ENCODE assay signal across 13 mouse cellular contexts in genomic region chr10:42245256-42245601, GRCm38 (mm10). TPM values are rescaled to one million over a fixed set of nuclear protein-coding genes. Genes with fewer than 3 reads are reported as not detected.
DNase-seq lines count a peak whose midpoint lies in the region; ATAC-seq and TF ChIP-seq lines count a peak whose summit lies in the region.
"Had no signal": no experiment of that assay in that cellular context is flagged by ENCODE, and none has a peak within 500 bp of the region (broad histone marks: within the 10 kb centered on the region; RNA-seq: fewer than 3 reads in every experiment).

No protein-coding gene starts in this region.

- no peak overlapping the region for H3K4me3 ChIP-seq in heart, embryonic 12.5 days
- H3K4me3 ChIP-seq in MEL (ENCODE audit: control insufficient read depth in 1 of 2, insufficient read depth in 1 of 2, low read depth in 2 of 2, low read length in 2 of 2) = no peak overlapping the region
- peak overlapping the region; percentile 23 for H3K4me3 ChIP-seq in liver, embryonic 13.5 days (replicated peaks)
- H3K4me3 ChIP-seq in intestine, embryonic 15.5 days (replicated peaks) = no peak overlapping the region
- H3K4me3 ChIP-seq: forebrain, embryonic 15.5 days had no signal

- H3K9ac ChIP-seq in heart, embryonic 12.5 days = no peak overlapping the region
- H3K9ac ChIP-seq in MEL (ENCODE audit: control insufficient read depth, low read depth, low read length, poor library complexity, severe bottlenecking) = peak overlapping the region; percentile 27
- H3K9ac ChIP-seq in liver, embryonic 13.5 days = peak overlapping the region; percentile 76
- H3K9ac ChIP-seq in intestine, embryonic 15.5 days = no peak overlapping the region
- H3K9ac ChIP-seq: forebrain, embryonic 15.5 days had no signal

- H3K79me2 ChIP-seq in MEL (ENCODE audit: control insufficient read depth, insufficient read depth, low read length, poor library complexity) = peaks cover 28% of the 10 kb centered on the region

- H3K4me1 ChIP-seq in heart, embryonic 12.5 days (replicated peaks) = peaks cover 73% of the 10 kb centered on the region
- peaks cover 45 to 58% of the 10 kb centered on the region in 2 experiments for H3K4me1 ChIP-seq in MEL (ENCODE audit: control insufficient read depth in 1 of 2, insufficient read depth in 2 of 2, low read length in 2 of 2)
- peaks cover 99% of the 10 kb centered on the region for H3K4me1 ChIP-seq in liver, embryonic 13.5 days (replicated peaks)
- peaks cover 21% of the 10 kb centered on the region for H3K4me1 ChIP-seq in intestine, embryonic 15.5 days (replicated peaks)

- H3K36me3 ChIP-seq in heart, embryonic 12.5 days = no peaks in the 10 kb centered on the region
- H3K36me3 ChIP-seq in MEL (ENCODE audit: control insufficient read depth in 1 of 2, insufficient read depth in 2 of 2, low read length in 2 of 2) = peaks cover 3 to 66% of the 10 kb centered on the region in 2 experiments; a peak in 3 of 4 replicates
- peaks cover 58% of the 10 kb centered on the region for H3K36me3 ChIP-seq in liver, embryonic 13.5 days
- H3K36me3 ChIP-seq in intestine, embryonic 15.5 days = no peaks in the 10 kb centered on the region
- H3K36me3 ChIP-seq: forebrain, embryonic 15.5 days had no signal

- H3K9me3 ChIP-seq in heart, embryonic 12.5 days (replicated peaks) = no peaks in the 10 kb centered on the region
- H3K9me3 ChIP-seq in MEL (replicated peaks; ENCODE audit: insufficient read depth, low read length) = no peaks in the 10 kb centered on the region
- no peaks in the 10 kb centered on the region for H3K9me3 ChIP-seq in liver, embryonic 13.5 days (replicated peaks)
- H3K9me3 ChIP-seq in intestine, embryonic 15.5 days = no peaks in the 10 kb centered on the region
- H3K9me3 ChIP-seq: forebrain, embryonic 15.5 days had no signal

- no peak for TF ChIP-seq EP300 in MEL (IDR thresholded peaks at IDR 0.05; ENCODE audit: low read depth in 1 of 2, low read length in 2 of 2)

- TF ChIP-seq CTCF in MEL (IDR thresholded peaks at IDR 0.05 in 2 of 3, conservative IDR thresholded peaks at IDR 0.05 in 1 of 3; ENCODE audit: control insufficient read depth in 1 of 3, insufficient read depth in 1 of 3, low read depth in 2 of 3, low read length in 3 of 3, poor library complexity in 1 of 3, severe bottlenecking in 1 of 3) = no peak

- no peak overlapping the region for H3K4me2 ChIP-seq in heart, embryonic 12.5 days
- peak overlapping the region; percentile 61 for H3K4me2 ChIP-seq in liver, embryonic 13.5 days
- H3K4me2 ChIP-seq in intestine, embryonic 15.5 days (replicated peaks) = no peak overlapping the region
- H3K4me2 ChIP-seq: forebrain, embryonic 15.5 days had no signal

- WGBS in heart, embryonic 12.5 days = 84% methylated on average over 3 of the region's 3 CpGs
- 63% methylated on average over 3 of the region's 3 CpGs for WGBS in liver, embryonic 13.5 days (ENCODE audit: insufficient replicate concordance)
- WGBS in intestine, embryonic 15.5 days = 89% methylated on average over 3 of the region's 3 CpGs

- TF ChIP-seq RAD21 in MEL (IDR thresholded peaks at IDR 0.05; ENCODE audit: low read depth, low read length) = no peak

- intact Hi-C loops in heart, postnatal 14 days (cut with DNase I) = no loop called here

- no peaks in the 10 kb centered on the region for H3K27me3 ChIP-seq in heart, embryonic 12.5 days (replicated peaks)
- H3K27me3 ChIP-seq in MEL (ENCODE audit: control insufficient read depth in 1 of 2, insufficient read depth in 2 of 2, low read length in 2 of 2) = no peaks in the 10 kb centered on the region
- H3K27me3 ChIP-seq in liver, embryonic 13.5 days = no peaks in the 10 kb centered on the region
- H3K27me3 ChIP-seq in intestine, embryonic 15.5 days (replicated peaks) = no peaks in the 10 kb centered on the region
- H3K27me3 ChIP-seq: forebrain, embryonic 15.5 days; Patski had no signal

- DNase-seq in cerebellum, adult 11-12 months = peak; percentile 45
- no peak for DNase-seq in cerebellum, adult 18-20 months
- DNase-seq in heart, postnatal 14 days = no peak
- DNase-seq in MEL (ENCODE audit: low read depth, low spot score) = no peak
- no peak for DNase-seq in liver, embryonic 13.5 days
- no peak for DNase-seq in adrenal gland, postnatal 25 days
- DNase-seq: gastrocnemius, postnatal 10 days; heart, postnatal 10 days had no signal

- no peak for ATAC-seq in heart, embryonic 12.5 days (ENCODE audit: insufficient number of reproducible peaks, low FRiP score)
- no peak for ATAC-seq in liver, embryonic 13.5 days (ENCODE audit: low read depth)
- no peak for ATAC-seq in intestine, embryonic 15.5 days
- ATAC-seq: forebrain, embryonic 15.5 days; inflammation-experienced regulatory T-cells, adult 6 months; Patski had no signal

- peak overlapping the region; percentile 28; the same call in 1 of the 2 replicates for H3K27ac ChIP-seq in heart, embryonic 12.5 days (ENCODE audit: poor library complexity, severe bottlenecking)
- H3K27ac ChIP-seq in MEL (ENCODE audit: control insufficient read depth, low read depth, low read length) = peak overlapping the region; percentile 83
- peak overlapping the region; percentile 99 for H3K27ac ChIP-seq in liver, embryonic 13.5 days
- H3K27ac ChIP-seq in intestine, embryonic 15.5 days = no peak overlapping the region
- H3K27ac ChIP-seq: forebrain, embryonic 15.5 days had no signal

- no peak for TF ChIP-seq POLR2A in MEL (IDR thresholded peaks at IDR 0.05; ENCODE audit: control insufficient read depth in 1 of 2, insufficient read depth in 1 of 2, low read depth in 1 of 2, low read length in 2 of 2, poor library complexity in 1 of 2)

TF ChIP-seq in MEL, 35 proteins besides CTCF, POLR2A, EP300 and RAD21:
- TF ChIP-seq SIN3A (IDR thresholded peaks at IDR 0.05; ENCODE audit: low read length) = no peak
- no peak for TF ChIP-seq UBTF (IDR thresholded peaks at IDR 0.05; ENCODE audit: borderline replicate concordance, insufficient read depth, low read depth, low read length)
- no peak for TF ChIP-seq MAZ (IDR thresholded peaks at IDR 0.05; ENCODE audit: low read depth, low read length)
- TF ChIP-seq MAX (IDR thresholded peaks at IDR 0.05; ENCODE audit: low read length) = no peak
- no peak for TF ChIP-seq MAFK (IDR thresholded peaks at IDR 0.05; ENCODE audit: borderline replicate concordance, low read depth, low read length)
- TF ChIP-seq ZC3H11A (IDR thresholded peaks at IDR 0.05; ENCODE audit: low read depth, low read length) = no peak
- TF ChIP-seq MXI1 (IDR thresholded peaks at IDR 0.05; ENCODE audit: low read depth, low read length) = no peak
- no peak for TF ChIP-seq KAT2A (conservative IDR thresholded peaks at IDR 0.05; ENCODE audit: low read depth, low read length)
- no peak for TF ChIP-seq CHD1 (IDR thresholded peaks at IDR 0.05; ENCODE audit: low read depth, low read length)
- TF ChIP-seq SMC3 (IDR thresholded peaks at IDR 0.05; ENCODE audit: low read depth, low read length) = no peak
- no peak for TF ChIP-seq USF2 (IDR thresholded peaks at IDR 0.05; ENCODE audit: borderline replicate concordance in 1 of 2, insufficient read depth in 1 of 2, low read depth in 1 of 2, low read length in 2 of 2)
- TF ChIP-seq GATA1 (IDR thresholded peaks at IDR 0.05; ENCODE audit: low read depth, low read length) = no peak
- no peak for TF ChIP-seq E2F4 (IDR thresholded peaks at IDR 0.05; ENCODE audit: borderline replicate concordance, low read depth, low read length)
- TF ChIP-seq TAL1 (IDR thresholded peaks at IDR 0.05; ENCODE audit: low read length) = no peak
- no peak for TF ChIP-seq POLR2AphosphoS2 (IDR thresholded peaks at IDR 0.05; ENCODE audit: low read length)
- no peak for TF ChIP-seq MEF2A (IDR thresholded peaks at IDR 0.05; ENCODE audit: extremely low read depth, insufficient replicate concordance, low read depth, low read length, poor library complexity, severe bottlenecking)

RNA-seq across cellular contexts. Expression of gene Foxo3, which starts 31.3 kb away (rescaled TPM):
- polyA plus RNA-seq in heart, embryonic 12.5 days (2016; fragmentation: Nextera tagmentation; extraction: Ambion mirVana) = 4.5 and 5.8 TPM in 2 replicates
- 10 to 100 TPM; 78.4 to 83.4 TPM for total RNA-seq in heart, postnatal 14 days (2021)
- total RNA-seq in MEL (2012; rRNA removed) = 21.0 and 31.8 TPM in 2 replicates
- 100 to 1,000 TPM in 1 of 2 experiments, 10 to 100 TPM in 1; 27.2 to 103 TPM for polyA plus RNA-seq in MEL (2012; ENCODE audit: insufficient read depth in 1 of 2, insufficient read length in 2 of 2, low read depth in 1 of 2, low replicate concordance in 2 of 2, missing spikeins in 1 of 2)
- polyA plus RNA-seq in liver, embryonic 13.5 days (2015; fragmentation: Nextera tagmentation; extraction: Ambion mirVana) = 14.5 and 15.2 TPM in 2 replicates
- 6.4 and 7.6 TPM in 2 replicates for polyA plus RNA-seq in intestine, embryonic 15.5 days (2015; fragmentation: Nextera tagmentation; extraction: Ambion mirVana)
- total RNA-seq in adrenal gland, postnatal 25 days (2021) = 56.1 and 56.7 TPM in 2 replicates

Comparison
In these comparisons a context has a peak if more than half of its experiments do, and no peak if none do; other contexts are left out.
1. H3K9ac ChIP-seq: peak in MEL (single experiment) and liver, embryonic 13.5 days (single experiment); none in heart, embryonic 12.5 days (single experiment) and intestine, embryonic 15.5 days (single experiment).